Mouse (Mus musculus) E14TG2a.4 (cell line): ENCODE results near the gene Bst2.

Source experiments
- H3K27me3 ChIP-seq: 2 replicates; pipeline ENCODE4 v1.6.1; 2014; ENCODE audit warnings: low read length, control low read depth; ENCODE audit not compliant: insufficient read depth
- H3K36me3 ChIP-seq: 2 replicates; pipeline ENCODE4 v1.6.1; 2014; ENCODE audit warnings: low read length, control low read depth; ENCODE audit not compliant: insufficient read depth
- H3K4me1 ChIP-seq: replicated peaks from 2 replicates; pipeline ENCODE4 v1.6.1; 2014; ENCODE audit warnings: low read depth, low read length, control low read depth
- H3K4me3 ChIP-seq: replicated peaks from 2 replicates; pipeline ENCODE4 v1.5.1; 2014; ENCODE audit warnings: mild to moderate bottlenecking, low read length
- H3K9me3 ChIP-seq: 2 replicates; pipeline ENCODE4 v1.6.1; 2014; ENCODE audit warnings: low read length, control low read depth
- CTCF ChIP-seq: conservative IDR thresholded peaks from 2 replicates; pipeline ENCODE4 v1.5.1; 2014; ENCODE audit warnings: low read length
- NANOG ChIP-seq: IDR thresholded peaks from 2 replicates; pipeline ENCODE4 v1.6.1; 2014; ENCODE audit warnings: borderline replicate concordance, low read length, mixed read lengths
- POU5F1 ChIP-seq: IDR thresholded peaks from 2 replicates; pipeline ENCODE4 v1.6.1; 2014; ENCODE audit warnings: low read length, borderline replicate concordance

Bst2 gene

GRCm38 (mm10) chr8:71562751-71563150 is 25.5 kb upstream of the Bst2 start:
- peak overlapping the region; percentile 76 for H3K4me3 ChIP-seq
- peaks cover 49% of the 10 kb centered on the region for H3K4me1 ChIP-seq
- TF ChIP-seq CTCF (no peak), POU5F1 (no peak), NANOG (no peak)
- peaks cover 7% of the 10 kb centered on the region for H3K9me3 ChIP-seq
- H3K27me3 ChIP-seq: peaks cover 72% of the 10 kb centered on the region
- no peaks in the 10 kb centered on the region for H3K36me3 ChIP-seq

DNA sequence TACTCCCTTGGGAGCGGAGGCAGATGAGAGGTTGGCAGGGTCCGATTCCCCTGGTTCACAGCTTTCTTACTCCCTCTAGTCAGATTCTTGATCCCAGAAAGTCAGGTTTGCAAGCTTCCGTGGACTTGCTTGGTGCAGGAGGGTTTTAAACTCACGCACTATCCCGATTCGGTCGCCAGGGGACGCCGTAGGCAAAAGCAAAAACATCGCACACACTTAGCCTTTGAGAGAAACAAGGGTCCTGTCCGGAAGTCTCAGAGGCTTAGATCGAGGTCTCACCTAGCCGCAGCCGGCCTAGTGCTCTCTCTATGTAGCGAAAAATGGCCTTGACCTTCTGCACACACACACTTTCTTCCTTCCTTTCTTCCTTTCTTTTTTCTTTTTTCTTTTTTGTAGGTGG is 24.1 kb upstream of the Bst2 start:
- Histone ChIP-seq H3K36me3 (no peaks in the 10 kb centered on the region), H3K9me3 (peaks cover 7% of the 10 kb centered on the region), H3K27me3 (peaks cover 77% of the 10 kb centered on the region), H3K4me1 (peaks cover 39% of the 10 kb centered on the region), H3K4me3 (no peak overlapping the region)
- TF ChIP-seq POU5F1 (no peak), NANOG (no peak), CTCF (peak; percentile 61)

- Histone ChIP-seq H3K9me3 (peaks cover 7% of the 10 kb centered on the region), H3K4me1 (peaks cover 33% of the 10 kb centered on the region), H3K36me3 (no peaks in the 10 kb centered on the region), H3K27me3 (peaks cover 77% of the 10 kb centered on the region), H3K4me3 (no peak overlapping the region)
- no peak for TF ChIP-seq CTCF
- TF ChIP-seq POU5F1: no peak
- TF ChIP-seq NANOG: no peak
These were observed 23.5 kb upstream of the Bst2 start for GRCm38 (mm10) chr8:71560765-71561164.

DNA sequence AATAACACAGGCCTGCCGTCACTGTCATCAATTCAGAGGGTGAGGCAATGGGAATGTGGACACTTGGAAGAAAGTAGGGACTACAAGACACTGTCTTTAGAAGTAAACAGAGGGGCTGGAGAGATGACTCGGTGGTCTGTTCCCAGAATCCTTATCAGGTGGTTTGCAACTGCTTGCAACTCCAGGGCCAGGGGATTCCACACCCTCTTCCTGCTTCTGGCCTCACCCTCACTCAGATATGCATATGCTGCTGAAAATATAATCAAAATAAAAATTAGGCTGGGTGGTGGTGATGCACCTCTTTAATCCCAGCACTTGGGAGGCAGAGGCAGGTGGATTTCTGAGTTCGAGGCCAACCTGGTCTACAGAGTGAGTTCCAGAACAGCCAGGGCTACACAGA is 22.8 kb upstream of the Bst2 start:
- Histone ChIP-seq H3K4me3 (no peak overlapping the region), H3K9me3 (peaks cover 7% of the 10 kb centered on the region), H3K27me3 (peaks cover 80% of the 10 kb centered on the region), H3K4me1 (peaks cover 29% of the 10 kb centered on the region), H3K36me3 (no peaks in the 10 kb centered on the region)
- TF ChIP-seq POU5F1 (no peak), NANOG (no peak), CTCF (no peak)

DNA sequence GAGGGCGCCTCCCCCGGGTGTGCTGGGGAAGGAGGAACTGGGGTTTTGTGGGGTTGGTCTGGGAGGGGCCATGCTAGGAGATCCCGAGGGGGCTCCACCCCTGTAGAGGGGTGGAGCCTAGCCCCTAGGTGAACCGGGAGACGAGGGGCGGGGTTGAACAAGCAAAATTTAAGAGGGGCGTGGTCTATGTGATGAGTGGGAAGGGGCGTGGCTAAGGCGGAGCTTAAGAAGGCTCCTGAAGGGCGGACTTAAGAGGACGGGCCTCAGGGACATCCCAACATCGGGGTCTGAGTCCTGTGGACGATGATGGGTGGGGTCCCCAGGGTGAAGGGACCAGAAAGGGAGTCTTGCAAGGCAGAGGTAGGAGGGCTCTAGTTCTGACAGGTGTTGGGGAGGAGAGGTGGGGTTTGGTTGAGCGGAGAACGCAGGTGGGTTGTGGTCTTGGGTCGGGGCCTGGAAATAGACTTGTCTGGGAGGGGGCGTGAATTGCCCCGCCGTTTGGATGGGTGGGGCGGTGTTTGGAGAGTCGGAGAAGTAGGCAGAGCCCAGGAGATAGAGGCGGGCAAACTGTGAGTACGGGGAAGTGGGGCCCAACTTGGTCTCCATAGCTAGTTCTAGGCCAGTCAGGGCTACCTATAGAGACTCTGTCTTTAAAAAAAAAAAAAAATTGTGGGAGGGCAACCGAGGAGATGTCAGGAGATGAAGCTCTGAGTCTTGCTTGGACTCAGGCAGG is 21.9 kb upstream of the Bst2 start:
- Histone ChIP-seq H3K27me3 (peaks cover 77% of the 10 kb centered on the region), H3K4me3 (peak overlapping the region; percentile 85), H3K4me1 (peaks cover 37% of the 10 kb centered on the region), H3K36me3 (no peaks in the 10 kb centered on the region), H3K9me3 (peaks cover 4% of the 10 kb centered on the region)
- TF ChIP-seq POU5F1 (no peak), CTCF (no peak), NANOG (no peak)

DNA sequence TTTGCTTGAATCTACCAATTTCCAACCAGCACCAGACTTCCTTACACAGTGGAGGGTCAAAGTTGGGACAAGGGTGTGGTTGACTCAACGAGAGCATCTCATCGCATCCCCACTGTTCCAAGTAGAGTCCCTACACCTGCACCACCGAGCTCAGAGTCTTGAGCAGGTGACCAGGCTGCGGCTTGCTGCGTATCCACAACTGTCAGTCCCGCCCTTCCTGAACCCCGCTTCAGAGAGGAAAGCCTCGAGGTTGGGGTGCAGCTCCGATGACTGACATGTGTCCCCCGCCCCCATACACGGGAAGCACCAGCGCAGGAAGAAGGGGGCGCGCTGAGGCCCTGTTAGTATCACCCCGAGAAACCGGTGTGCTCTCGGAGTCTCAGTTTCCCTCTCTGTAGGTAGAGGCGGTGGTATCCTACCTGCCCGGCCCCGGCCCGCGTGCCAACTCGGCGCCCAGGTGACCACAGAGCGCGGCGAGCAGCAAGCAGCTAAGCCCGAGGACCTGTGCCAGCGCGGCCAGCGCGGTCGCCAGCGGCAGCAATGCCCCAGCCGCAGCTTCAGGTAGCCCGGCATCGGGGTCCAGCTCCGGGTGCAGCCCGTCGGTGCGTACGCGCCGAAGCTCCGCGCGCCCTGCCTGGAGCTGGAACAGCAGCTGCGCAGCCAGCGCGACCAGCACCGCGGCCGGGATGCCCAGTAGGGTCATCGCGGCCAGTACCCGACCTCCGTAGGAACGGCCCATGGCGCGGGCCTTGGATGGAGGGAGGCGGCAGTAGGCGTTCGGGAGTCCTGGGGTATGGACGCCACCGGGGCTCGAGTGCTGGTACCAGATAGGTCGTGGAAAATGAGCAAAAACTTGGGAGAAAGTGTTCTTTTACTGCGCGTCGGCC is 21.1 kb upstream of the Bst2 start, which contains the start of gene Tmem221:
Gene Tmem221 (minus strand): TSS at position 801 of the 887 bp plus-strand sequence.
- H3K27me3 ChIP-seq: peaks cover 73% of the 10 kb centered on the region
- no peaks in the 10 kb centered on the region for H3K36me3 ChIP-seq
- TF ChIP-seq NANOG (no peak), POU5F1 (no peak), CTCF (no peak)
- H3K4me1 ChIP-seq: peaks cover 37% of the 10 kb centered on the region
- no peaks in the 10 kb centered on the region for H3K9me3 ChIP-seq
- peak within 1 kb of the TSS; percentile 85 for H3K4me3 ChIP-seq

- Histone ChIP-seq H3K36me3 (no peaks in the 10 kb centered on the region), H3K27me3 (peaks cover 48% of the 10 kb centered on the region), H3K4me1 (peaks cover 30% of the 10 kb centered on the region), H3K9me3 (no peaks in the 10 kb centered on the region), H3K4me3 (no peak overlapping the region)
- TF ChIP-seq NANOG (no peak), CTCF (no peak), POU5F1 (no peak)
These were observed 17.4 kb upstream of the Bst2 start for GRCm38 (mm10) chr8:71554644-71555043.

- H3K36me3 ChIP-seq: no peaks in the 10 kb centered on the region
- H3K4me3 ChIP-seq: no peak overlapping the region
- H3K4me1 ChIP-seq: peaks cover 25% of the 10 kb centered on the region
- TF ChIP-seq NANOG: no peak
- no peak for TF ChIP-seq CTCF
- TF ChIP-seq POU5F1: no peak
- no peaks in the 10 kb centered on the region for H3K9me3 ChIP-seq
- peaks cover 48% of the 10 kb centered on the region for H3K27me3 ChIP-seq
These were observed 16.7 kb upstream of the Bst2 start for GRCm38 (mm10) chr8:71554001-71554400.
